Mouse (Mus musculus): ENCODE results near the gene Gm45062. TPM values are rescaled to one million over a fixed set of nuclear protein-coding genes. Genes with fewer than 3 reads are reported as not detected.
A peak's percentile ranks its signal among the peaks of the same experiment; 100 is the strongest.
"Not testable (repeated sequence)": the region's sequence is repeated elsewhere in the genome, so short reads cannot be mapped to it uniquely, and the experiment has no call there.

Gm45062 gene
- polyA plus RNA-seq, 1 experiment from 2014 or later: 2.1 TPM

GRCm38 (mm10) chr6:8512416-8512815 lies 253.2 kb downstream of the Gm45062 start:
- Histone ChIP-seq H3K4me1 (ENCODE audit: insufficient read depth, low read depth, low read length) (0 out of 2 replicates have a peak, but pooled peaks cover 5% of the 10 kb centered on the region), H3K27ac (ENCODE audit: low read length) (no peak overlapping the region), H3K9me3 (ENCODE audit: low read length) (no peaks in the 10 kb centered on the region), H3K4me3 (ENCODE audit: low read depth, low read length) (no peak overlapping the region), H3K27me3 (replicated peaks; ENCODE audit: insufficient read depth, low read length) (no peaks in the 10 kb centered on the region), H3K36me3 (ENCODE audit: insufficient read depth, low read length) (no peaks in the 10 kb centered on the region), H3K4me2 (replicated peaks; ENCODE audit: low read depth, low read length) (0 out of 2 replicates have a peak overlapping the region, but pooled peaks have one; percentile 15), H3K9ac (replicated peaks; ENCODE audit: low read depth) (no peak overlapping the region)
- no peak for DNase-seq (ENCODE audit: low spot score)
- WGBS: 29% methylated on average over 8 of the region's 8 CpGs
- no peak for ATAC-seq
- TF ChIP-seq EP300 (IDR thresholded peaks at IDR 0.05) (no peak), CTCF (IDR thresholded peaks at IDR 0.05) (no peak)

GRCm38 (mm10) chr6:8519687-8520086 lies 260.4 kb downstream of the Gm45062 start:
- no peak overlapping the region for H3K4me3 ChIP-seq (ENCODE audit: low read depth, low read length)
- ATAC-seq (no peak), DNase-seq (ENCODE audit: low spot score) (peak; percentile 33)
- H3K9me3 ChIP-seq (ENCODE audit: low read length): no peaks in the 10 kb centered on the region
- no peak overlapping the region for H3K27ac ChIP-seq (ENCODE audit: low read length)
- no peak for TF ChIP-seq CTCF (IDR thresholded peaks at IDR 0.05)
- TF ChIP-seq EP300 (IDR thresholded peaks at IDR 0.05): no peak
- WGBS: 46% methylated on average over 3 of the region's 3 CpGs
- no peaks in the 10 kb centered on the region for H3K4me1 ChIP-seq (ENCODE audit: insufficient read depth, low read depth, low read length)
- H3K36me3 ChIP-seq (ENCODE audit: insufficient read depth, low read length): no peaks in the 10 kb centered on the region
- no peak overlapping the region for H3K4me2 ChIP-seq (replicated peaks; ENCODE audit: low read depth, low read length)
- H3K27me3 ChIP-seq (replicated peaks; ENCODE audit: insufficient read depth, low read length): no peaks in the 10 kb centered on the region
- H3K9ac ChIP-seq (replicated peaks; ENCODE audit: low read depth): no peak overlapping the region

- Histone ChIP-seq H3K27me3 (replicated peaks; ENCODE audit: insufficient read depth, low read length) (no peaks in the 10 kb centered on the region), H3K4me1 (ENCODE audit: insufficient read depth, low read depth, low read length) (no peaks in the 10 kb centered on the region), H3K4me2 (replicated peaks; ENCODE audit: low read depth, low read length) (no peak overlapping the region), H3K27ac (ENCODE audit: low read length) (no peak overlapping the region), H3K4me3 (ENCODE audit: low read depth, low read length) (no peak overlapping the region), H3K9me3 (ENCODE audit: low read length) (no peaks in the 10 kb centered on the region), H3K9ac (replicated peaks; ENCODE audit: low read depth) (no peak overlapping the region), H3K36me3 (ENCODE audit: insufficient read depth, low read length) (no peaks in the 10 kb centered on the region)
- no peak for TF ChIP-seq EP300 (IDR thresholded peaks at IDR 0.05)
- no peak for TF ChIP-seq CTCF (IDR thresholded peaks at IDR 0.05)
- DNase-seq (ENCODE audit: low spot score) (no peak), ATAC-seq (no peak)
- 97% methylated on average over 4 of the region's 4 CpGs for WGBS
Observed at GRCm38 (mm10) chr6:8521231-8521630, 262.0 kb downstream of the Gm45062 start.

- Histone ChIP-seq H3K9ac (replicated peaks; ENCODE audit: low read depth) (no peak overlapping the region), H3K27ac (ENCODE audit: low read length) (no peak overlapping the region), H3K36me3 (ENCODE audit: insufficient read depth, low read length) (no peaks in the 10 kb centered on the region), H3K4me3 (ENCODE audit: low read depth, low read length) (no peak overlapping the region), H3K27me3 (replicated peaks; ENCODE audit: insufficient read depth, low read length) (no peaks in the 10 kb centered on the region), H3K4me2 (replicated peaks; ENCODE audit: low read depth, low read length) (no peak overlapping the region), H3K4me1 (ENCODE audit: insufficient read depth, low read depth, low read length) (no peaks in the 10 kb centered on the region), H3K9me3 (ENCODE audit: low read length) (no peaks in the 10 kb centered on the region)
- 78% methylated on average over 5 of the region's 5 CpGs for WGBS
- ATAC-seq: no peak
- TF ChIP-seq EP300 (IDR thresholded peaks at IDR 0.05) (no peak), CTCF (IDR thresholded peaks at IDR 0.05) (no peak)
- no peak for DNase-seq (ENCODE audit: low spot score)
Observed at GRCm38 (mm10) chr6:8524717-8525116, 265.5 kb downstream of the Gm45062 start.

- no peak for DNase-seq (ENCODE audit: low spot score)
- Histone ChIP-seq H3K9ac (replicated peaks; ENCODE audit: low read depth) (no peak overlapping the region), H3K4me3 (ENCODE audit: low read depth, low read length) (no peak overlapping the region), H3K27ac (ENCODE audit: low read length) (no peak overlapping the region), H3K9me3 (ENCODE audit: low read length) (no peaks in the 10 kb centered on the region), H3K27me3 (replicated peaks; ENCODE audit: insufficient read depth, low read length) (no peaks in the 10 kb centered on the region), H3K36me3 (ENCODE audit: insufficient read depth, low read length) (no peaks in the 10 kb centered on the region), H3K4me2 (replicated peaks; ENCODE audit: low read depth, low read length) (no peak overlapping the region), H3K4me1 (ENCODE audit: insufficient read depth, low read depth, low read length) (no peaks in the 10 kb centered on the region)
- TF ChIP-seq CTCF (IDR thresholded peaks at IDR 0.05) (no peak), EP300 (IDR thresholded peaks at IDR 0.05) (no peak)
- 65% methylated on average over 4 of the region's 4 CpGs for WGBS
- ATAC-seq: no peak
Observed at GRCm38 (mm10) chr6:8531104-8531894, 272.0 kb downstream of the Gm45062 start.

- H3K4me2 ChIP-seq (replicated peaks; ENCODE audit: low read depth, low read length): no peak overlapping the region
- no peaks in the 10 kb centered on the region for H3K27me3 ChIP-seq (replicated peaks; ENCODE audit: insufficient read depth, low read length)
- 72% methylated on average over 2 of the region's 2 CpGs for WGBS
- no peaks in the 10 kb centered on the region for H3K36me3 ChIP-seq (ENCODE audit: insufficient read depth, low read length)
- TF ChIP-seq CTCF (IDR thresholded peaks at IDR 0.05) (no peak), EP300 (IDR thresholded peaks at IDR 0.05) (no peak)
- H3K4me1 ChIP-seq (ENCODE audit: insufficient read depth, low read depth, low read length): no peaks in the 10 kb centered on the region
- no peak overlapping the region for H3K27ac ChIP-seq (ENCODE audit: low read length)
- no peak overlapping the region for H3K4me3 ChIP-seq (ENCODE audit: low read depth, low read length)
- DNase-seq (ENCODE audit: low spot score) (no peak), ATAC-seq (no peak)
- no peak overlapping the region for H3K9ac ChIP-seq (replicated peaks; ENCODE audit: low read depth)
- H3K9me3 ChIP-seq (ENCODE audit: low read length): no peaks in the 10 kb centered on the region
Observed at GRCm38 (mm10) chr6:8536944-8537343, 277.7 kb downstream of the Gm45062 start.

GRCm38 (mm10) chr6:8541531-8541930 lies 282.3 kb downstream of the Gm45062 start:
- not testable (repeated sequence) for H3K27me3 ChIP-seq (replicated peaks; ENCODE audit: insufficient read depth, low read length); DNase-seq (ENCODE audit: low spot score); H3K9ac ChIP-seq (replicated peaks; ENCODE audit: low read depth); H3K9me3 ChIP-seq (ENCODE audit: low read length); H3K4me3 ChIP-seq (ENCODE audit: low read depth, low read length); H3K36me3 ChIP-seq (ENCODE audit: insufficient read depth, low read length); H3K27ac ChIP-seq (ENCODE audit: low read length); H3K4me2 ChIP-seq (replicated peaks; ENCODE audit: low read depth, low read length); H3K4me1 ChIP-seq (ENCODE audit: insufficient read depth, low read depth, low read length); ATAC-seq
- WGBS: 100% methylated on average over 2 of the region's 4 CpGs
